Mouse (Mus musculus): ENCODE measurements around the gene Hipk4. TPM values are rescaled to one million over a fixed set of nuclear protein-coding genes. Genes with fewer than 3 reads are reported as not detected.

The Hipk4 gene
- polyA plus RNA-seq, 1 experiment from 2014 or later, result 0.23 TPM

GRCm38 (mm10) chr7:27479750-27480149 is 43.3 kb upstream of the Hipk4 start:
- Histone ChIP-seq H3K4me2 (replicated peaks; ENCODE audit: low read depth) (no peak overlapping the region; the same call in 1 of the 2 replicates), H3K4me1 (replicated peaks; ENCODE audit: control insufficient read depth, insufficient read depth) (no peaks in the 10 kb centered on the region), H3K27me3 (ENCODE audit: control insufficient read depth, insufficient read depth, low read length) (no peaks in the 10 kb centered on the region), H3K36me3 (ENCODE audit: control insufficient read depth, insufficient read depth, low read length) (peaks cover 4% of the 10 kb centered on the region; the same call in 1 of the 2 replicates), H3K9ac (ENCODE audit: low read length) (no peak overlapping the region), H3K27ac (replicated peaks) (peak overlapping the region; percentile 79), H3K4me3 (ENCODE audit: low read depth, low read length) (no peak overlapping the region), H3K9me3 (ENCODE audit: control insufficient read depth, low read length) (no peaks in the 10 kb centered on the region)
- ATAC-seq (ENCODE audit: low FRiP score, low TSS enrichment), result no peak
- TF ChIP-seq EP300 (optimal IDR thresholded peaks at IDR 0.05) (no peak), CTCF (IDR thresholded peaks at IDR 0.05; ENCODE audit: low read depth) (no peak)
- no peak for DNase-seq (ENCODE audit: low spot score)
- WGBS, result 24% methylated on average over 1 of the region's 1 CpGs

GRCm38 (mm10) chr7:27480506-27480905 is 42.6 kb upstream of the Hipk4 start:
- H3K36me3 ChIP-seq (ENCODE audit: control insufficient read depth, insufficient read depth, low read length), result peaks cover 4% of the 10 kb centered on the region; the same call in 1 of the 2 replicates
- ATAC-seq (ENCODE audit: low FRiP score, low TSS enrichment), result no peak
- WGBS, result 50% methylated on average over 3 of the region's 3 CpGs
- H3K9me3 ChIP-seq (ENCODE audit: control insufficient read depth, low read length), result no peaks in the 10 kb centered on the region
- TF ChIP-seq CTCF (IDR thresholded peaks at IDR 0.05; ENCODE audit: low read depth) (no peak), EP300 (optimal IDR thresholded peaks at IDR 0.05) (no peak)
- no peaks in the 10 kb centered on the region for H3K4me1 ChIP-seq (replicated peaks; ENCODE audit: control insufficient read depth, insufficient read depth)
- peak overlapping the region; percentile 57 for H3K4me2 ChIP-seq (replicated peaks; ENCODE audit: low read depth)
- no peak for DNase-seq (ENCODE audit: low spot score)
- no peak overlapping the region for H3K9ac ChIP-seq (ENCODE audit: low read length)
- H3K27me3 ChIP-seq (ENCODE audit: control insufficient read depth, insufficient read depth, low read length), result no peaks in the 10 kb centered on the region
- H3K4me3 ChIP-seq (ENCODE audit: low read depth, low read length), result peak overlapping the region; percentile 33; the same call in 1 of the 2 replicates
- H3K27ac ChIP-seq (replicated peaks), result peak overlapping the region; percentile 79

GRCm38 (mm10) chr7:27480927-27481626 is 42.0 kb upstream of the Hipk4 start:
- peak overlapping the region; percentile 57 for H3K4me2 ChIP-seq (replicated peaks; ENCODE audit: low read depth)
- TF ChIP-seq EP300 (optimal IDR thresholded peaks at IDR 0.05), result peak; percentile 8
- TF ChIP-seq CTCF (IDR thresholded peaks at IDR 0.05; ENCODE audit: low read depth), result no peak
- DNase-seq (ENCODE audit: low spot score) (peak; percentile 45), ATAC-seq (ENCODE audit: low FRiP score, low TSS enrichment) (peak; percentile 38)
- no peaks in the 10 kb centered on the region for H3K4me1 ChIP-seq (replicated peaks; ENCODE audit: control insufficient read depth, insufficient read depth)
- no peaks in the 10 kb centered on the region for H3K27me3 ChIP-seq (ENCODE audit: control insufficient read depth, insufficient read depth, low read length)
- WGBS, result 4% methylated on average over 11 of the region's 11 CpGs
- peak overlapping the region; percentile 79 for H3K27ac ChIP-seq (replicated peaks)
- H3K4me3 ChIP-seq (ENCODE audit: low read depth, low read length), result peak overlapping the region; percentile 33
- H3K9me3 ChIP-seq (ENCODE audit: control insufficient read depth, low read length), result no peaks in the 10 kb centered on the region
- peaks cover 4% of the 10 kb centered on the region; the same call in 1 of the 2 replicates for H3K36me3 ChIP-seq (ENCODE audit: control insufficient read depth, insufficient read depth, low read length)
- peak overlapping the region; percentile 2 for H3K9ac ChIP-seq (ENCODE audit: low read length)

GRCm38 (mm10) chr7:27481627-27481969 is 41.5 kb upstream of the Hipk4 start:
- Histone ChIP-seq H3K4me3 (ENCODE audit: low read depth, low read length) (peak overlapping the region; percentile 33), H3K9ac (ENCODE audit: low read length) (peak overlapping the region; percentile 2), H3K27me3 (ENCODE audit: control insufficient read depth, insufficient read depth, low read length) (no peaks in the 10 kb centered on the region), H3K4me2 (replicated peaks; ENCODE audit: low read depth) (peak overlapping the region; percentile 57), H3K9me3 (ENCODE audit: control insufficient read depth, low read length) (no peaks in the 10 kb centered on the region), H3K27ac (replicated peaks) (peak overlapping the region; percentile 79), H3K36me3 (ENCODE audit: control insufficient read depth, insufficient read depth, low read length) (no peaks in the 10 kb centered on the region), H3K4me1 (replicated peaks; ENCODE audit: control insufficient read depth, insufficient read depth) (no peaks in the 10 kb centered on the region)
- TF ChIP-seq CTCF (IDR thresholded peaks at IDR 0.05; ENCODE audit: low read depth) (no peak; the same call in 1 of the 2 replicates), EP300 (optimal IDR thresholded peaks at IDR 0.05) (no peak)
- peak; percentile 97 for ATAC-seq (ENCODE audit: low FRiP score, low TSS enrichment)
- WGBS, result 0% methylated on average over 4 of the region's 12 CpGs
- peak; percentile 99 for DNase-seq (ENCODE audit: low spot score)

- TF ChIP-seq CTCF (IDR thresholded peaks at IDR 0.05; ENCODE audit: low read depth), result no peak
- TF ChIP-seq EP300 (optimal IDR thresholded peaks at IDR 0.05), result no peak
- Histone ChIP-seq H3K9me3 (ENCODE audit: control insufficient read depth, low read length) (no peaks in the 10 kb centered on the region), H3K27me3 (ENCODE audit: control insufficient read depth, insufficient read depth, low read length) (no peaks in the 10 kb centered on the region), H3K4me1 (replicated peaks; ENCODE audit: control insufficient read depth, insufficient read depth) (peaks cover 4% of the 10 kb centered on the region; the same call in 1 of the 2 replicates), H3K4me3 (ENCODE audit: low read depth, low read length) (no peak overlapping the region), H3K36me3 (ENCODE audit: control insufficient read depth, insufficient read depth, low read length) (no peaks in the 10 kb centered on the region), H3K4me2 (replicated peaks; ENCODE audit: low read depth) (no peak overlapping the region), H3K27ac (replicated peaks) (no peak overlapping the region), H3K9ac (ENCODE audit: low read length) (no peak overlapping the region)
- DNase-seq (ENCODE audit: low spot score) (no peak), ATAC-seq (ENCODE audit: low FRiP score, low TSS enrichment) (no peak)
- WGBS, result 87% methylated on average over 4 of the region's 4 CpGs
Observed at GRCm38 (mm10) chr7:27483860-27484259, 39.2 kb upstream of the Hipk4 start.

- peaks cover 10% of the 10 kb centered on the region; the same call in 1 of the 2 replicates for H3K4me1 ChIP-seq (replicated peaks; ENCODE audit: control insufficient read depth, insufficient read depth)
- H3K27me3 ChIP-seq (ENCODE audit: control insufficient read depth, insufficient read depth, low read length), result no peaks in the 10 kb centered on the region
- 1% methylated on average over 13 of the region's 13 CpGs for WGBS
- peak overlapping the region; percentile 87 for H3K27ac ChIP-seq (replicated peaks)
- no peak for DNase-seq (ENCODE audit: low spot score)
- no peak for ATAC-seq (ENCODE audit: low FRiP score, low TSS enrichment)
- peak overlapping the region; percentile 73 for H3K4me2 ChIP-seq (replicated peaks; ENCODE audit: low read depth)
- no peak for TF ChIP-seq EP300 (optimal IDR thresholded peaks at IDR 0.05)
- no peak for TF ChIP-seq CTCF (IDR thresholded peaks at IDR 0.05; ENCODE audit: low read depth)
- no peaks in the 10 kb centered on the region for H3K9me3 ChIP-seq (ENCODE audit: control insufficient read depth, low read length)
- H3K4me3 ChIP-seq (ENCODE audit: low read depth, low read length), result peak overlapping the region; percentile 84
- peaks cover 6% of the 10 kb centered on the region for H3K36me3 ChIP-seq (ENCODE audit: control insufficient read depth, insufficient read depth, low read length)
- H3K9ac ChIP-seq (ENCODE audit: low read length), result peak overlapping the region; percentile 51
Observed at GRCm38 (mm10) chr7:27486102-27486769, 36.8 kb upstream of the Hipk4 start.
